Mouse (Mus musculus) cerebellum, adult 2 months (tissue): ENCODE data around the gene Cdh26.

Experiments used
- CTCF ChIP-seq: fragments of 200-500 bp; IDR thresholded peaks from 2 replicates; pipeline ENCODE4 v1.5.1; 2011; ENCODE audit warnings: low read depth, mild to moderate bottlenecking, control low read depth, low read length, moderate library complexity, borderline replicate concordance; ENCODE audit not compliant: insufficient read depth
- POLR2A ChIP-seq: fragments of 200-500 bp; IDR thresholded peaks from 2 replicates; pipeline ENCODE4 v1.6.1; 2011; ENCODE audit warnings: low read length, control low read depth, borderline replicate concordance; ENCODE audit not compliant: insufficient read depth

GRCm38 (mm10) chr2:178410286-178410685, 20.0 kb upstream of the Cdh26 start:
- no peak for TF ChIP-seq CTCF
- TF ChIP-seq POLR2A: no peak
